Mouse (Mus musculus) gastrocnemius, adult 18-20 months (tissue): ENCODE data around the gene Fxyd7. TPM values are rescaled to one million over a fixed set of nuclear protein-coding genes. Genes with fewer than 3 reads are reported as not detected.

Source experiments
- DNase-seq: peaks from one replicate; pipeline ENCODE4 v3.0.0; 2021; ENCODE audit warnings: low spot score
- total RNA-seq, 2 experiments: library from RNA; stranded (reverse); gene quantifications; 2 replicates each; pipeline ENCODE4 v1.2.3; 2021

Gene Fxyd7
- total RNA-seq, 2 experiments from 2014 or later = 0.94 to 1.2 TPM

DNA sequence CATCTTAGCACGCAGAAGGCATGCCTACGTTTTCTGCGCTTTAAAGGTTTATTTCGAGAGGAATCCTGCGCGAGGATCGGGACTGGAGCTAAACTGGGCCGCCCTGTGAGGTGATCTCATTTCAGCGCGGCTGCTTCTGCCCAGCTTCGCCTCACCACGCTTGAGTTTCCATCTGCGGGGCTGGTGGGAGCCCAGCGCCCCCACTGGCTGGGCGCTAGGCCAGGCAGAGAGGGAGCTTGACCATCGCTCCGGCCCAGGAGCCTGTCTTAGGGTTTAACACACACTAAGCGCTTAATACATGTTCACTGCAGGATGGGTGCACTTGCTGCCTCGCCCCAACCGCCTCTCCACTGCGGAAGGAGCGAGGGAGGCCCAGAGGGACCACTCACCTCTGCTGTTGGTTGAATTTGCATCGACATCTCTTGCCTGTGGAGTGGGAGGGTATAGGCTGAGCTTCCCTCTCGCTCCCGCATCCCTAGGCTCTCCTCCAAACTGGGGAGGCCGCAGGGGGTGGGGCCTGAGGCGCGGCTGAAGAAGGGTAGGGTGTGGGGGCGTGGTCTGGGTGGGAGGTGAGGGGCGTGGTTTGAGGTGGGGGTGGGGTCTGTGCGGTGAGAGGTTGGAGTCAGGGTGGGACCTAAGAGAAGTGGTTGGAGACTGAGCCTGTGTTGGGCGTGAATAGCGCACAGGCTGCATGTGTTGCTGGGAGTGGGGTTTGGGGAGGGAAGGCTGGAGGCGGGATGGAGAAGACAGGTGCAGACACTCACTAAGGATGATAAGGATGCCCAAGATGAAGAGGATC lies 1.6 kb upstream of the Fxyd7 start:
- peak; percentile 39 for DNase-seq

DNA sequence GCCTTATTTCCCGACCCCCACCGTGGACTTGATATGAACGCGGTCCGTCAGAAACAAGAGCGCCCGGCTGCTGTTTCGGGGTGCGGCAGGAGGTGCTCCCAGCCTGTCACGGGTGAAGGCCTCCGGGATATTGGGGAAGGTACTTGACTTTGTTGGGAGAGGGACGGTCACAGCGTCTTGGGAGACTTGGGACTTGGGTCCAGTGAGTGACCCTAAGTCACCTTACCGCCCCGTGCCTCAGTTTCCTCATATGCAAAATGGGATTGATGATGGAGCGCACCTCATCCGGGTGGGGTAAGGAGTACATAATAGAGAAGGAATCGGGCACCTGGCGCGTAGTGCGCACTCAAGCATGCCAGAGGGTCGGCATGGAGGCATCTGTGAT lies 976 bp upstream of the Fxyd7 start:
- DNase-seq = no peak

GRCm38 (mm10) chr7:31050921-31051320 lies 346 bp downstream of the Fxyd7 start:
- DNase-seq = no peak

- no peak for DNase-seq
These were observed 780 bp downstream of the Fxyd7 start for GRCm38 (mm10) chr7:31050487-31050886.

- no peak for DNase-seq
These were observed 1.4 kb downstream of the Fxyd7 start for GRCm38 (mm10) chr7:31049846-31050281.

GRCm38 (mm10) chr7:31049135-31049845 lies 2.0 kb downstream of the Fxyd7 start:
- DNase-seq = no peak

DNA sequence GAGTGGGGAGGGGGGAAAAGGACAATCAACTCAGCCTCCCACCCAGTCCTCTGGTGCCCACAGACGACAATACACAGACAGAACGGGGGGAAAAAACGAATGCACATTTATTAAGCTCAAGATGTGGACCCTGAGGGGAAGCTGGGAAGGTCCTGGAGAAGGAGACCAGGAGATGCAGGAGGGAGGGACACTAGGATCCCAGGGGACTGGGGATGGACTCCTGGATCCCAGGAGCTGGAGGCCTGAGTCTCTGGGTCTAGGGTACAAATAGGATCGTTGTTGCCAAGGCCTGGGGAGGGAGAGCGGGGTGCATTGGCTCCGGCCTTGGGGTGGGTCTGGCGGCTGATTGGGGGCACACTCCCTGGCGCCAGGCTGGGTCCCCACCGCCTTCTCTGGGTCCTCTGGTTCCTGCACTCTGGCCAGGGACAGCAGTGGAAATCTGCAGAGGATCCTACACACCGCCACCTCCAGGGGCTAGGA lies 8.8 kb downstream of the Fxyd7 start, which contains the start of gene Fxyd5:
Gene Fxyd5 (minus strand): TSS at position 51 of the 480 bp plus-strand sequence.
- no peak for DNase-seq

- peak; percentile 47 for DNase-seq
These were observed 9.5 kb downstream of the Fxyd7 start for GRCm38 (mm10) chr7:31041662-31042315.

DNA sequence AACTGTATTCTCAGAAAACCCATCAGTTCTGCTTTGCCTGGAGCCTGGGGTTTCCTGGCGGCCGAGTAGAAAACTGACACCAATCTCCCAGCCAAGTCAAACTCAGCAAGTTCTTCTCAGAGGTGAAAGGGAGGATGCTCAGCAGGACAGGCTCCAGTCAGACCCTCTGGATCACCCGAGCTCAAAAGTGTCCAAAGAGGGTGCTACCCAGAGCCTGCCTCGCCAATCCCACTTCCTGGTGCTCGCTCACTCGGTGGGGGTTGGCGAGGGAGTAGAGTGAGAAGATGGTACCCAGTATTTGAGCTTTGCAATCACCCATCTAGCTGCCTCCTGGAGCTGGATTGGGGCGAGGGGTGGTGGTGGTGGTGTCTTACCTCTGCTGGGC lies 10.3 kb downstream of the Fxyd7 start:
- no peak for DNase-seq

DNA sequence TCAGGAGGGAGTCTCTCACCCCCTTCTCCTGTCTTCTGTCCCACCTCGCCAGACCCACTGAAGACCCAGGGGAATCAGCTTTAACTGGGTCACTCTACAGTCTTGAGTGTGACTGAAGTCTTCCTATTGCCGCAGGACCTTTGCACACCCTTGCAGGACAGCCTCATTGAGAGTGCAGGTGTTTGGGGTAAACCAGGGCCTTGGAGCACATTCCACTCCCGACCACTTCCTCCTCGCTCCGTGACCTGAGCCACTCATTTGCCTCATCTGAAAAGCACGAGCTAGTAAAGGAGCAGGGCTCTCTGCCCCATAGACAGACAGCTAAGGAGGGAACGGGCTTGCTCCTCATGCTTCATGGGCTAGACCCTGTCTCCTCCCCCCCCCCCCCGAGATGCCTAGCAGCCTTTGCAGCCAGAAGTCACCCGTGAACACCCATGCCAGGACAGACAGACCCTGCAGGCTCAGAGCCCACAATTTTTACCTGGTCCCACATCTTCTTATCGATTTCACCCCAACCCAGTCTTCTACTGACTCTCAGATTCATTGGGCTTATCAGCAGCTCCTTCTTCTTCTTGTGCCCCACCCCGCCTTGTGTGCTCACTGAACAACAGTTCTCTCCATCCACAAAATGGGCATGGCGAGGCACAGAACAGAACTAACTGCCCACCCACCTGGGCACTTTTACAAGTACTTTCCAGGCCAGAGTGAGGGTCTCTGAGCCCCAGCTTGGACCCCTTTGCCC lies 10.8 kb downstream of the Fxyd7 start:
- no peak for DNase-seq

DNA sequence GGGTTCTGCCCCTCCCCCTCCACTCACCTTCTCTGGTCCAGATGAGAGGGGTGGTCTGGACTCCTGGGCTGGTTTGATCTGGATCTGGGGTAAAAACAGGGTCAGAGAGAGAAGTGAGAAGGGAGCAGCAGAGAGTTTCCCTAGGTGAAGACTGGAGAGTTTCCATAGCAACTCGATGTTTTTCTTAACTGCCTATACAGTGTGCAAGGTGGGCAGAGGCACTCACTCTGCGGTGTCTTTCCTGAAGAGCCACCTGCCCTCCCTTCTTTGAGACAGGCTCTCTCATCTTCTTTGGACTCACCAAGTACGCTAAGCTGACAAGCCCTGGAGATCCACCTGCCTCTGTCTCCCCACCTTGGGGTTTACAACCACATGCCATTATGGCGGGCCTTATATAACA lies 12.3 kb downstream of the Fxyd7 start:
- DNase-seq = no peak

GRCm38 (mm10) chr7:31037675-31038074 lies 13.6 kb downstream of the Fxyd7 start:
- no peak for DNase-seq

DNA sequence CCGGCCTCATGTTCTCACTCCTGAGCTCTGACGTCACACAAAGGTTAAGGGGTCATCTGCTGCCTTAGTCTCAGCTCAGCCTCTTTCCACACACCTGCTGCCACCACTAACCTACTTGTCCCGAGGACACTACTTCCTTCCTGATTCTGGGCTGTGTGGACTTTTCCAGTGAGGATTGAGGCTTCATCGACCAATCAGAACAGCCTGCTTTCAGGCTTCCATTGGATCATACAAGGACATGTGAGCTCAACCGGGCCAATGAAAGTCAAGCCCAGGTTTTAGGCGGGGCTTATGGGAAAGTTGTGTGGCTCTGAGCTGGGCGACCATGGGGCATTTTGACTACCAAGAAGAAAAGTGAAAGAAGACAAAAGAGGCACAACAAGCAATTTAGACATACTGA lies 14.3 kb downstream of the Fxyd7 start:
- DNase-seq = no peak

GRCm38 (mm10) chr7:31035291-31035690 lies 16.0 kb downstream of the Fxyd7 start:
- DNase-seq = no peak

DNA sequence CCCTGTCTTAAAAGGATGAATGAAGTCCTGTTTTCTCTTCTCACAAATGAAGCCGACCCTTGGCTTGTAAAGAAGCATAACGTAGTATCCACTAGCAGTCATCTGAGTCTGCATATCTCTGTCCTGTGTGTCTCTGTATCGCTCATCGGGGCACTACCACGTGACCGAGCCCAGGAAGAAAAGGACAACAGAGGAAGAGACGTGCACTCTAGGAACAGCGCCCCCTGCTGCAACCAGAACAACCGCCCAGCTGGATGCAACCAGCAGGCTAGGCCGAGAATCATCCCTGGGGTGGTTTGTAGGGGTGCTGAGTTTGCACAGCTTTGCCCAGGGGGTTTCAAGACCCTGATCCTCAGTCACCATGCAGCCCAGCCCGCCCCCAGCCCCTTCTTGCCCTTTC lies 16.5 kb downstream of the Fxyd7 start:
- DNase-seq = no peak

- DNase-seq = no peak
These were observed 17.7 kb downstream of the Fxyd7 start for GRCm38 (mm10) chr7:31033409-31034165.

DNA sequence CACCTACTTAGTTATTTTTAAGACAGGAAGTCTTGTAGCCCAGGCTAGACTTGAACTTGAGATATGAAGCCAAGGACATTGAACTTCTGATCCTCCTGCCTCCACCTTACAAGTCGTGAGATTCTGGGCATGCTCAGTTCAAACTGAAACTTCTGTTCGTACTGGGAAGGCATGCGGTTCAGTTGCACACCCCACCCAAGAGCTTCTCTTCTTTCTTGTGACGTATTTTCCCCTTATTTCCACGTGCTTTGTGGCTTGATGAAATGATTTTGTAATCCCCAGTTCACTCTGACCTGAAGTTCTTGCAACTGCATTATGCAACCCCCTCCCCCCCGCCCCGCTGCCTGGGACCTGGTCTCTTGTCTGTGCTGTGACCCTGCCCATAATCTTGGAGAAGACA lies 19.5 kb downstream of the Fxyd7 start:
- no peak for DNase-seq

GRCm38 (mm10) chr7:31030717-31031116 lies 20.6 kb downstream of the Fxyd7 start:
- no peak for DNase-seq

DNA sequence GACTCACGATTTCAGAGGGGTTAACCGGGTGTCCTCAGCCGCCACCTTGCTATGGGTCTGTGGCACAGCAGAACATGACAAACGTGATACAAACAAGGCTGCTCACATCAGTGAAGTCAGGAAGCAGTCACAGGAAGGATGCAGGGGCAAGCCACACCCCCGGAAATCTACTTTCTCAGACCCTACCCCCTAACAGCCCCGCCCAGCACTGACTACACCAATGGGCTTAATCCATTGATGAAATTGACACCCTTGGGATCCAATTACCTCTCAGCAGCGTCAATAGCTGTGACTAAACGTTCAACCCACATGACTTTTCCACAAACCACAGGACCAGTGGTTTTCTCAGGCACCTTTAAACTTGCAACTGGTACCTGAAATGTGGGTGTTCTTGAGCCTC lies 22.7 kb downstream of the Fxyd7 start:
- no peak for DNase-seq

- DNase-seq = no peak
These were observed 34.0 kb downstream of the Fxyd7 start for GRCm38 (mm10) chr7:31017104-31017901.
